Mouse (Mus musculus) small intestine, adult 2 months (tissue): ENCODE results near the gene Best1.

ENCODE experiments used
- CTCF ChIP-seq: fragments of 200-500 bp; IDR thresholded peaks from 2 replicates; pipeline ENCODE4 v1.5.1; 2012; ENCODE audit warnings: low read depth, mild to moderate bottlenecking, control low read depth, inconsistent platforms, low read length, moderate library complexity, mixed read lengths; ENCODE audit not compliant: insufficient replicate concordance, insufficient read length; ENCODE audit errors: extremely low read depth
- POLR2A ChIP-seq: fragments of 200-500 bp; IDR thresholded peaks from 2 replicates; pipeline ENCODE4 v1.6.1; 2012; ENCODE audit warnings: low read depth, mild to moderate bottlenecking, control low read depth, inconsistent platforms, low read length, moderate library complexity

DNA sequence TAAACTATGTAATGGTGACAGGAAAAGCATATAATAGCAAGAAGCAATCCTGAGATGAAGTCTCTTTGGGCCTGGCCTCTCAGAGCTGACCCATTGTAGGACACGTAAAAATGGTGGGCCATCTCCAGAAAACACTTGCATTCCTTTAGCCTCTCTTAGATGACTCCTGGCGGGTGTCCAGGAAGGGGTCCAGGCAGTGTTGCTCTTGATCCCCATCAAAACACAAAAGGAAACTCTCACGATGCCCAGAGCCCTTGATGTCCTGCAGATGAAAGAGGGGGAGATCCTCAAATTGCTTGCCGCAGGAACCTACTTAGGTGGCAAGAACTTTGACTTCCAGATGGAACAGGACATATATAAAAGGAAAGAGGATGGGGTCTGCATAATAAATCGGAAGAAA lies 64.0 kb downstream of the Best1 start:
- TF ChIP-seq CTCF (no peak), POLR2A (no peak)
